Mouse (Mus musculus): ENCODE results near the gene Erap1.
"Not testable (repeated sequence)": the region's sequence is repeated elsewhere in the genome, so short reads cannot be mapped to it uniquely, and the experiment has no call there.

The Erap1 gene

DNA sequence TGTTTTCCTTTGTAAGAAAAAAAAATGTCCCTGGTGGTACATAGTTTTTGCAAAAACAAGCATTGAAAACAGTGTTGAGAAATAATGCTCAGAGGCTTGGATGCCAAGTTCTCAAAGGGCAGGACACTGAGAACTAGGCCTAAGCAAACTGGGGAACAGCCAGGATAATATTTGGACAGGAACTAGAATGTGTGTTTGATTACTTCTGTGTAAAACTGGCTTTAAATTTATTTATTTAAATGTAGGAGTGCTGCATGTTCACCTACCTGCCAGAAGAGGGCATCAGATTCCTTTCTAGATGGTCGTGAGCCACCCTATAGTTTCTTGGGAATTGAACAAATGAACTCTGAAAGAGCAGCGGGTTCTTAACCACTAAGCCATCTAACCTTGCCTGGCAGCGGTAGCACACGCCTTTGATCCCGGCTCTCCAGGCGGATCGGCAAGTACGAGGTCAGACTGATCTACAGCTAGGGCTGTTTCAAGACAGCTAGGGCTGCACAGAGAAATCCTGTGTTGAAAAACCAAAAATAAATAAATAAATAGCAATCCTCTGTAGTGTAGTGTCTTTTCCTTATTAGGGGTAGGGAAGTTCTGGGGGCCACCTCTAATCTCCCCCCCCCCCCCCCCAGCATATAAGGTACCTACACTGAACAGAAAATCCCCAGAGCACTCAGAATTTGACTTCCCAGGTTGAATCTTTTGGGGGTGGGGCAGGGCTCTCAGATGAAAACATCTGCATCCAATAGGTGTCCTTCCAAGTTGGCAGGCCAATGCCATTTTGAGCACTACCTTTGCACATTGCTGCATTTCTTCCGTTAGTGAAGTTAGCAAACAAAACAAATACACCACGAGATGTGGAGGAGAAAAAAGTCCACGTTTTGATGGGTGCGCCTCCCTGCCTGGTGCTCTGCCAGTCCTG is at the start of gene Erap1:
TSS of gene Erap1 (plus strand) at position 776 of the 919 bp plus-strand sequence.
- DNase-seq = peak; percentile 18 to 45

DNA sequence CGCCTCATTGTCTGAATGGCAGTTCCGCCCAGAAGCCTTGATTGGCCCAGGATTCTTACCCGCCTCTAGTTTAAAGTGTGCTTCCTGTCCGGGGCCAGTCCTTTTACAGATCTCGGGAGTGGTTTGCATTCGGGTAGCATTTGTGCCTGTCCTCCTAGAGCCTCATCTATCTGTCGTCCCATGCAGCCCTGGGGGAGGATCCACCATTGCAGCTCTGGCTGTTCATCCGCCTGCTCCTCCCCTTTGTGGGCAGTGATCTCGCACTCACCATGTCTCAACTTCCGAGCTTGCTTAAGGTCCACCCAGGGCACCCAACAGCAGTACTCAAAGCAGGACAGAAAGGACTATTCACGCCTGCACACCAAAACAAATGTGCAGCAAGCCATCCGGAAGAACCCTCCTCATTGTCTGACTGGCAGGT is 48.0 kb upstream of the Erap1 start:
- not testable (repeated sequence) for DNase-seq

DNA sequence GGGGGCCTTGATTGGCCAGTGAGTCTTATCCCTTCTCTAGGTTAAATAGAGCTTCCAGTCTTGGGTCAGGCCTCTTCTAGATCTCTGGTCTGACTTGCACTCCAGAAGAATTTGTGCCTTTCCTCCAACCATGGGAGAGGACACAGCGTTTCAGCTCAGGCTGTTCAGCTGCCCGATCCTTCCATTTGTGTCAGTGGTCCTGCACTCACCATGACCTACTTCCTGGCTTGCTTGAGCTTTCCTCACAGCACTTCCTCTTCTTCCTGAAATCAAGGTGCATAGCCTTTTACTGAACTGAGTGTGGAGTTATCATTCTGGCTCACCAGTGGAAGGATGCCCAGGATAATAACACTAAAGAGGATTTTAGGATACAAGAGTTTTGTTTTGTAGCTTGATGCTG is 47.5 kb upstream of the Erap1 start:
- not testable (repeated sequence) for DNase-seq

DNA sequence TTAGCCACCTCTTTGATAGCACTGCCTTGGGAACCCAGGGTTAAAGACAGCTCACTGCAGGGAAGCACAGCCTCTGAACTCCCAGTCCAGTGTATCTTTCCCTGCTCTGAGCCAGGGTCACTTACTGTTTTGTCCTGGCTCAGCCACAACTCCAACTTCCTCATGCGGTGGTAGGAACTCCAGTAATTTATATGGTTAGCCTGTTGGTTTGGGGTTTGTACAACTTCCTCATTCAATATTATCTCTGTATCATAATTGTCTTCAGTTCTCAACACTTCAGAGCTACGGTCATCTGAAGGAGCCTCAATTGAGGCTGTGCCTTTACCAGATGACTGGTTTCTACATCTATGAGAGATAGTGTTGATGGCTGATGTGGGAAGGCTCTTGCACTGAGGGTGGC is 42.3 kb upstream of the Erap1 start:
- not testable (repeated sequence) for DNase-seq

DNA sequence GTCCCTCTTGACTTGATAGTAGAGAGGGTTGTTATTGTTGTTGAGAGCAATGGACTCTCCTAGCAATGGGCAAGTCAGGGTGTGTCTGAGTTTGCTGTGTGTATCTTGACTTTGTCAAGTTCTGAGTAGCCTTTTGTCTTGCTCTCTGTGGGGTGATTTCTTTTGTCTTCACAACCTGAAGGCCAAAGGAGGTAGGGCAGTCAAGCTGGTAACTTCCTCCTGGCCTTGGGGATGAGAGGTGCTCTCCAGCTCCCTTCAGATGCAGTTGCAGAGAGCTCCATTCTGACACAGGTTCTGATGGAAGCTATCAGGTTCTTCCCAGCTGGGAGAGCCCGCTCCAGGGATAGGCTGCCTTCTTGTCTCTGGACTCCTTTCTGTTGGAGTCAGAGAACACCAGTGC is 37.6 kb upstream of the Erap1 start:
- not testable (repeated sequence) for DNase-seq

DNA sequence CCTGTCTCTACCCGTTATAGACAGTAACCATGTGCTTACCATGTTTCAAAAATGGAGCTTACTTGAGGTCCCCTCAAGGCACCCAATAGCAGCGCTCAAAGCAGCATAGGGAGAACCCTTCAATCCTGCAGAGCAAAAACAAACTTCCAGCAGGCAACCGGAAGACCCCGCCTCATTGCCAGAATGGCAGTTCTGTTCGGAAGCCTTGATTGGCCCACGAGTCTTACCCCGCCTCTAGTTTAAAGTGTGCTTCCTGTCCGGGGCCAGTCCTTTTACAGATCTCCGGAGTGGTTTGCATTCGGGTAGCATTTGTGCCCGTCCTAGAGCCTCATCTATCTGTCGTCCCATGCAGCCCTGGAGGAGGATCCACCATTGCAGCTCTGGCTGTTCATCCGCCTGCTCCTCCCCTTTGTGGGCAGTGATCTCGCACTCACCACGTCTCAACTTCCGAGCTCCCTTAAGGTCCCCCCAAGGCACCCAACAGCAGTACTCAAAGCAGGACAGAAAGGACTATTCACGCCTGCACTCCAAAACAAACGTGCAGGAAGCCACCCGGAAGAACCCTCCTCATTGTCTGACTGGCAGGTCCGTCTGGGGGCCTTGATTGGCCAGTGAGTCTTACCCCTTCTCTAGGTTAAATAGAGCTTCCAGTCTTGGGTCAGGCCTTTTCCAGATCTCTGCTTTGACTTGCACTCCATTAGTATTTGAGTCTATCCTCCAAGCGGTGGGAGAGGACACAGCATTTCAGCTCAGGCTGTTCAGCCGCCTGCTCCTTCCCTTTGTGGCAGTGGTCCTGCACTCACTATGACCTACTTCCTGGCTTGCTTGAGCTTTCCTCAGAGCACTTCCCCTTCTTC is 22.0 kb upstream of the Erap1 start:
- DNase-seq = peak; percentile 73 to 81

DNA sequence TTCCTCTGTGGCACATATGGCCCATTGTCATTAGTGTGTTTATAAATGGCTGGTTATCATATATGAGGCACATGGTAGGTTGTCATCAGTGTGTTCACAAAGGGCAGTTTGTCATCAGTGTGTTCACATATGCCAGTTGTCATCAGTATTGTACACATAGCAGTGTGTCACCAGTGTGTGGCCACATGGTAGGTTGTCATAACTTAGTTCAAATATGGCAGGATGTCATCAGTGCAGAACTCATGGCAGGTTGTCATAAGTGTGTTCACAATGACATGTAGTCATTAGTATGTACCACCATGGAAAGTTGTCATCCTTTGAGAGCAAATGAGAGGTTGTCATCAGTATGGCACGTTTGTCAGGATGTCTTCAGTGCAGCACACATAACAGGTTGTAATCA is 7.0 kb upstream of the Erap1 start:
- DNase-seq = no peak

DNA sequence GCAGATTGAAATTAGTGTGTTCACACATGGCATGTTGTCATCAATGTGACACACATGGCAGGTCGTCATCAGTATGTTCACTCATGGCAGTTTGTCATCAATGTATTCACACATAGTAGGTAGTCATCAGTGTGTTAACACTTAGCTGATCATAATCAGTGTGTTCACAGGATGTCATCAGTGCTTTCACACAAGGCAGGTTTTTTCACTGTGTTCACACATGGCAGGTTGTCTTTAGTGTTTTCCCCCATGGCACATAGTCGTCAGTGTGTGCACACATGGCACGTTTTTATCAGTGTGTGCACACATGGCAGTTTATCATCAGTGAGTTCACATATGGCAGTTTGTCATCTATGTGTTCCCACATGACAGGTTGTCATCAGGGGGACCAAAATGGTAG is 6.5 kb upstream of the Erap1 start:
- no peak for DNase-seq

DNA sequence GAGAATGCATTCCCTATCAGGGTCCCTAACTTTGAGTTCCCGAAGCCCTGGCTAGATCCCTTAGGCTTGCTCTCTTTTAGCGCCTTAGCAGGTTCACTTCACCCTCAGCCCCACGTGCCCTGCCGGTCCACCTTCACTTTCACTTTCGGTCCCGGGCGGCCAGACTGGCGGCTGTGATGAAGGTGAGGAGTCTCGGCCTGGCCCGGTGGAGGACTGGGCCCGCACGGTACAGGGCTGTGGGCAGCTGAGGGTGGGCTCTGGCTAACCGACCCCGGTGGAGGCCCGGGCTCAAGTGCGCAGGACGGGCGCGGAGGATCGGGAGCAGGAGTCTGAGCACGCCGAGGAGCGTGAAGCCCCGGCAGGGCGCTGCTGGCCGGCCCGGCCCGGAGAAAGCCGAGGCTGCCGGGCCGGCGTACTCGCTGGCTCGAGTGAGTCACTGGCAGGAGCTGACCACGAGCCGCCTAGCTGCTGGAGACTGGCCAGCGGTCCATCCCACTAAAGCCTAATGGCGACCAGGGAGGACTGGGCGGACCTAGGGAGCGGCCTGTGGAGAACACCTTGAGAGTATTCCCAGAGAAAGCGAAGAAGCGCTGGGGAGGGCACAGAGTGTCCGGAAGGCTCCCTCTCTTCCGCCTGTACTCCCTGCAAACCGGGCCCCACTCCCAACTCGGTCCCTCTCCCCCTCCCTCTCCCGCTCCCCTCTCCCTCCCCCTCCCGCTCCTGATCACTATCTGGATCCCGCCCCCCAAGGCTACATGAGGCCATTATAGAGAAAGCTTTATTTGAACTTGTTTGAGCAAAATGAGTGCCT is 549 bp downstream of the Erap1 start:
- DNase-seq = peak; percentile 78 to 79

DNA sequence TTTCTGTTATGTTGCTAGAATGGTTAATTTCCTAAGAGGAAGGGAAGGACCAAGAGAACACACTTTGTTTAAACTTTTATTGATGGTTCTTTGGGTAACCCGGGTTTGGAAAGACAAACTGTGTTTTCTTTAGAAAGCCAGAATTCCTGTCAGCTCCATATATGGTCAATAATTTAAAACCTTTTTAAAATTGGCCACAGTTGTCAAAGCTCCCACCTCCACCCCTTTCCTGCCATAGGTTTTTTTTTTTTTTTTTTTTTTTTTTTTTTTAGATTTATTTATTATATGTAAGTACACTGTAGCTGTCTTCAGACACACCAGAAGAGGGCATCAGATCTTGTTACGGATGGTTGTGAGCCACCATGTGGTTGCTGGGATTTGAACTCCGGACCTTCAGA is 1.2 kb downstream of the Erap1 start:
- not testable (repeated sequence) for DNase-seq

DNA sequence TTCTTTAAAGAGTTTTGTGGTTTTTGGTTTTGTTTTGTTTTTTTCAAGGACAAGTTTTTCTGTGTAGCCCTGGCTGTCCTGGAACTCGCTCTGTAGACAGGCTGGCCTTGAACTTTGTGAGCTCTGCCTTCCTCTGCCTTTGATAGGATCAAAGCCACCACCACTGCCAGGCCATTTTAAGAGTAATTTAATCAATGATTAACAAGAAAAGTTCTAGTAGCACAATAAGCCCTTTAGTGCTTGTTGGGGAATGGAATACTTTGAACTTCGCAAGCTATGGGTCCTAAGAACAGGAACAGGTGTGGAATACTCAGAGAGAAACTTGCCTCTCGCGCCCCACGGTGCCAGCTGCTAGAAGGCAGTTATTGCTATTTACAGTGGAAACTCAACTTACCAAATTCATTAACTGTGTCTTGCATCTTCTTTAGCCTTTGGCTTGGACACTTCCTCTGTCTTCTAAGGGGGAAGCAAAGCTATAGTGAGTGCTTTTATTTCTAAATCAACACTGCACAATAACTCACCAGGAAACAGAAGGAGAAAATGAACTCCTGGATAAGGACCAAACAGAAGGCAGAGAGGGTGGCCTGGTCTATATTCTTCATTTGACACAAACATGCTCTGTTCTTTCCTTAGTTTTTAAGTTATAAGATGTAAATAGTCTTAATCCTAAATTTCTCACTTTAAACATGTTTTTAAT is 56.3 kb downstream of the Erap1 start:
- DNase-seq = no peak

DNA sequence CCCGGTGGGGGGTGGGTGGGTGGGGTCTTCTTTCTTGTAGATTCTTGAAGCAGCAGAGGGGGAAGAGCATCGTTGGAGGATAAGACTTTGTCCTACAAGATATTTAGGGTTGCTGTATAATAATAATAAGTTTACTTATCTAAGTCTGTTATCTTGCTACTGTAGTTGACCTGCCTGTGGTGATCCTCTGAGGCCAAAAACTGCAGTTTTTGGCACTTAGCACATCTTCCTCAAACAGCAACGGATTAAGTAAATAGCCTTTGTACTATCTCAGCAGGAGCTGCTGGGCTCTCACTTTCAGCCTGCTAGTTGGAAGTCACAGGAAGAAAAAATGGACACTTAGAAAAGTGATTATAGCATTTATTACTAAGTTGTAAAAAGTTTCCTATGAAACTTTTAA is 56.9 kb downstream of the Erap1 start:
- DNase-seq = no peak

DNA sequence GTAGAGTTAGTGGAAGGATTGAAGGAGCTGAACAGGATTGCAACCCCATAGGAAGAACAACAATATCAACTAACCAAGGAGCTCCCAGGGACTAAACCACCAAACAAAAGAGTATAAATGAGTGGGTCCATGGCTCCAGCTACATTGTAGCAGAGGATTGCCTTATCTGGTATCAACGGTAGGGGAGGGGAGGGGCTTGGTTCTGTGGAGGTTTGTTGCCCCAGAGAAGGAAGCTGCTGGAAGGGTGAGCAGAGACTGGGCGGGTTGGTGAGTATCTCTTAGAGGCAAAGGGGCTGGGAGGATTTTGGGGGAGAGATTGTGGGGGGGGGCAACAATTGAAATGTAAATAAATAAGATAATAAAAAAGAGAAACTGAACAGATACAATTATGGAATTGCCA is 79.6 kb downstream of the Erap1 start:
- no peak for DNase-seq

DNA sequence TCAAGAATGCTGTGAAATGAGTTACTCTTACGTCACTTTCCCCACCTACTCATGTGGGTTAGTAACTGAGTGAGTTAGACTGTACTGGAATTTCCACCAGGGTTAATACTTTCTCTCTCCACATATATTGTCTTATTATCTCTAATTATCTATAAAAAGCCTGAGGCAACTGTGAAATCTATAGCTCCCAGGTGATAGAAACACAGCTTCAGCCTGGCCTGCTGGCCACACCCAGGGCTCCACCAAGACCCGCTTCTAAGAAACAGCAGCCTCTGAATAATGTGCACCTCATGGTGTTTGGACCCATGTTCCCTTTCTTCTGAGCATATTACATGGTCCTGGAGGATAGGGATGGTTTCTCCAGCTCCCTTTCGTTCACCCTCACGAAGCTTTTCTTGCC is 94.4 kb downstream of the Erap1 start:
- no peak for DNase-seq

DNA sequence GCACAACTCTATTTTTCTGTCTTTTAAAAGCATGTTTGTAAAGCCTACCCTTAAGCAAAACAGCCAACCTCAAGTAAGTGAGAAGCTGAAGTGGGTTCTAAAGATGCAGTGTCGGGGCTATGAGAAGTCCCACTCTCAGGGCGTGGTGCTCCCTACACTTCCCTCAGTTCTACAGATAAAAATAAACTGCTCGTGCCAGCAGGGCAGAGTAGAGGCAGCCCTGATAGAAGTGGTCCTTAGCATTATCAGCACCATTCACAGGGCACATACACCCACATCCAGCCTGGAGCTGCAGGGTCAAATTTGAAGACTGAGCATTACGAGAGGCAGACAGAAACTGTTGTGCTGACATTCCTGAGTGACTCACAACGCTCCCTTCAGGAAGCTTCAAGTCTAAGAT is 96.5 kb downstream of the Erap1 start:
- no peak for DNase-seq

DNA sequence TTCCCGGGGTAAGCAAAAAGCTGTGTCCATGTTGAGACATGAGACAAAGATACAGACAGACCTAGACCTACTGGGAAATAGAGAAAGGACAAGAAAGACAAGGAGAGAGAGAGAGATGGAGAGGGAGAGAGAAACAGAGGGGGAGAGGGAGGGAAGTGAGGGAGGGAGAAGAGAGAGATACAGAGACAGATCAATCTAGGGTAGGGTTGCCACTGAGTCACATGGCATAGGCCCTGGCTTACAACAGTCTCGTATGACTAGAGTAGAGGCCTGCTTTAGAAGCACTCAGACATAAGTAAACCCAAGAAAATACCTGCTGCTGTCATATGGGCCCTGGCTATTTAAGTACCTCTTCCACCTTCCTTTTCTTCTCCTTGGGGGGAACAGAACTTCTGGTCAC is 97.0 kb downstream of the Erap1 start:
- DNase-seq = no peak
